Mouse (Mus musculus) lung, postnatal 25 days (tissue): ENCODE results near the gene Susd2.

ENCODE experiments used
- DNase-seq: peaks from one replicate; pipeline ENCODE4 v3.0.0; 2022; ENCODE audit warnings: low spot score

Susd2 gene

DNA sequence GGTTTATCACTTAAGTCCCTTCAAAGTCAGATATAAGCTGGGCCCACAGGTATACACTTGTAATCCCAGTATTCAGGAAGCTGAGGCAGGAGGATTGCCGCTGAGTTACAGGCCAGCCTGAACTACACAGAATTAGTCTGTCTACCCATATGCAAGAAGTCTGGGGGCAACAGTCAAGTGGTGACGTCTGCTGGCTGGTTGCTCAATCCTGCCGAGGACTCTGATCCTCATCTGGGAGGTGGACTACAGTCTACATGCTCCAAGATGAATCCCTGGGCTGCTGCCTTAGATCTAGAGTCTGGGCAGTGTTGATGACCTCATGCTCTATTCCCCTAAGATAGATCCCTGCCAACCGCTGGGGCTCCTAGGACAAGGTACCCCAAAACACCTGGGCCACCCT is 10.2 kb upstream of the Susd2 start:
- DNase-seq, result no peak

DNA sequence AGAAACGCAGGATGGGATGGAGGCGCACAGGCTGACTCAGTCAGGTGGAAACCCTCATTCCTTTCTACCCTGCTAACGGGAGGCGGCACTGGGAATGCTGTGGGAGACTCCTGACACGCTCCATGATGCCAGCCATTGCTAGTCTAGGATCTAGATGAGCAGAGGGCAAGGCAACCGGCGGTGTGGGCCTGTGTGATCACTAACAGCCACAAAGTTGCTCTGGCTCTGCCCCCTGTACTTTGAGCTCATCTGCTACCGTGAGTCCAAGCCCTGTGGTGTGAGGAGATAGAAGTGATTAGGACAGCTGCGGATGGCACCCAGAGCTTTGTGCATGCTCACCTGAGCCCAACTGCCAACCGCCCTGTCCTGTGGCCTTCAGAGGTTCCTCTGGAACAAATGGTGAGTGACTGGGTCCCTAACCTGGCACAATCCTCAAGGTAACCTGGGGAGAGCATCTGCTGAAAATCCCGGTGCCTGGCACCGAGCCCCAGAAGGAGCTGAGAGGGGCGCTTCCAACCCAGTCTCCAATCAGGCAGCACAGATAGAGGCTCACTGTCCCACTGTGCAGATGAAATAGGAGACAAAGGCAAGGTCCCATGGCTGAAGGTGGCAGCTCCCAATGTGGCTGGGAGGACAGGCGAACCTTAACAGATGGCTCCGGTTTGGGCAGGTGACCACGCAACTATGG is 7.7 kb upstream of the Susd2 start:
- no peak for DNase-seq

DNA sequence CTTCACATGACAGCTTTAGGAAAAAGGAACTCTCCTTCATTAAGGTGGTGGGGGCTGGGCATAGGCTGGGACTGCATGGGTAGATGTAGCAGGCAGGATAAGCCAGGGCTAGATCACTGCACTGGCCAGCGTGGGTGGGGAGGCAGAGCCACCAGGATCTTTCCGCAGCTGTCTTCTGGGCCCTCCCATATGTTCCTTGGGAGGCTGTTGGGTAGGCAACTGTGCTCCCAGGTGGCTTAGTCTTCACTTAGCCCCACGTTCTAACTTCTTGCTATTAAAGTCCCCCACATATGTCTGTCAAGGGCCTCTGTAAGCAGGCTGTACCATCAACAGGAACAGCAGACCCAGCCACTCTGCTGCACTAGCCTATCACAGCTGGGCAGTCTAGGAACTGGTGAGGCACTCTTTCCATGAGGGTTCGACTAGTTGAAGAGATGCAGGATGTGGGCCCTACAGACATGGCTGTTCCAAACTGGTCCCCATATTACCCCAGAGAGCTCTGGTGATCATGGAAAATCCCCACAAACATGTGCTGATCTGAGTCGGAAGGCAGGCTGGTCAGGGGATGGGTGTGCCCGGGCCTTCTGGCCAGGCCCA is 6.6 kb upstream of the Susd2 start:
- no peak for DNase-seq

DNA sequence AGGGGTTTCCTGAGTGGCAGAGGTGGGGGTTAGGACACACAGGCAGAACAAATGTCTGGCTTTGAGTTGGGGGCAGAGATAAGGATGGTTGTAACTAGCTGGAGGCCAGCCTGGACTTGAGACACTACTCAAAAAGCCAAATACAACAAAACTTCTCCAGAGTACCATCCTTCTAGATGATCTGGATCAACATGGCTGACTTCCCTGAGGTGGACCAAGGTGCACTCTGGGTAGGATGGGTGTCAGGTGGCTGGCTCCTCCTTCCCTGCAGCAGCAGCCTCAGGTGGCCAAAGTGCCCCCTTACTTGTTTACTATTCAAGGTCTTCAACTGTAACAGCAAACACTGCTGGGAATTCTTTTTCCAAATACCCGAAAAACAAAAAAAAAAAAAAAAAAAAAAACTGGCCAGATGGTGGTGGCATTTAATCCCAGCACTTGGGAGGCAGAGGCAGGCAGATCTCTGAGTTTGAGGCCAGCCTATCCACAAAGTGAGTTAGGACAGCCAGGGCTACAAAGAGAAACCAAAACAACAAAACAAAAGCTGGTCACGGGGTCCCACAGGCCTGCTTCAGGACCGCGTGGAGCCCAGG is 5.7 kb upstream of the Susd2 start:
- no peak for DNase-seq

DNA sequence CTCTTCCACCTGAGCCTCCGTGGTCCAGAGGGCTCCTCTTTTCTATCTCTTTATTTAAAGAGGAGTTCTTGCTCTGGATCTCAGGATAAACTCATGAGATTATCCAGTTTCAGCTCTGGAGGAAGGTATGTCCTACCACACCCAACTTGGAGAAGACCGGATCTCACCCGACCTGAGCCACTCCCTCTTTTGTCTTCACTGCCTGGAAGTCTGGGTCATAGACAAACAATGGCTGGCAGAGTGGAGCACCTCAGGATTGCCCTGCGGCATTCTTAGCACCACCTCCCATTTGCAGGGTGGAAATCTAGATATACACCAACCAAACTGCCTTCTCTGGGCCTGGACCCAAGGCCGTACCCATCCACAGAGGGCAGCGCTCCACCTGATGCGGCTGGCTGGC is 5.2 kb upstream of the Susd2 start:
- DNase-seq, result no peak

DNA sequence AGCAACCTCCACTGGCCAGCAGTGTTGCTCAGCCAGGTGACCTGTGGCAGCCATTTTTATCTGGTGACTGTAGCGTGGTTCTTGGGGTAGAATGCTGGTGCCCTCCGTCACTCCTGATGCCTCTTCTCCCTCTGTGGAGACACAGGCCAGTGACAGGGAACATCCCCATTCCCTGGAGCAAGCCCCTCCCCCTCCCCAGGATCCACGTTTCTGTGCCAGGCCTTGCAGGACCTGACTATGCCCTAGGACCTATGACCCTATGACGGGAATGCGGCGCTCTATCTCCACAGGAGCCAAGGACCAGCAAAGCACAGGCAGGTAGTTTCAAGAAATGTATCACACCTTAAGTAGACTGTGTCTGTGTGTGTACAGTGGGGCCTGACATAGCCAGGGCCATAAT is 4.3 kb upstream of the Susd2 start:
- DNase-seq, result no peak

DNA sequence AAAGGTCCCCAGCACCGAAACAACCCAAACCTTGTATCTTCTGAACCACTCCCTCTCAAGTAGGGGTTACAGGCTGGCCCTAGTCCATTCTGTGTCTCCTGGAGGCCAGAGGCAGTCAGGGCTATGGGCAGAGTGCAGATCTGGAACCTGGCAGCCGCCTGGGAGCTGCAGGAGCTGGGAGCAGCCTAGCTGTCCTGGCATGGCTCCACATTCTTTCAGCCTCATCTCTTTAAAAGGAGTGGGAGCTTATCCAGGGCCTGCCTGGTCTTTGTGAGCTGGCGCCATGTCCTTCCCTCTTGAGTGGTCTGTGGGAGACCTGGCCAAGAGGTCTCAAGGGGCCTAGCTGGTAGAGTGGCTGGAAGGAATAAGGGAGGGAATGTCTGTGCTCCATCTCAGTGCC is 3.6 kb upstream of the Susd2 start:
- DNase-seq, result peak; percentile 52

DNA sequence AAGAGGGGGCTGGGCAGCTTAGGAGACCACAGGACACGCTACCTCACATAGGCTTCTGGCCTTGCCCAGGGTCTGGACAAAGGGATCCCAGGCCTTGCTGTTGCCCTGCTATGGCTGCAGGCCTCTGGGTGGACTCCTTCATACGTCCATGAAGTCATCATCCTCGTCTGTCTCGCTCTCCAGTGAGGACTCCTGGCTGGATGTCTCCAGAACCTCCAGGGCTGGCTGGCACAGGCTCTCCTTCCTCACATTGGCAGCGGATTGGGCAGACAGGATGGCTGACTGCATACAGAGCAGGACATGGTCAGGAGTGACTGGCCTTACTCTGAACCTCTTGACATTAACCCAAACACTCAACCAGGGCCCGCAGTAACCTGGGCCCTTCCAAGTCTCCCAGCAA is 2.6 kb upstream of the Susd2 start:
- no peak for DNase-seq

DNA sequence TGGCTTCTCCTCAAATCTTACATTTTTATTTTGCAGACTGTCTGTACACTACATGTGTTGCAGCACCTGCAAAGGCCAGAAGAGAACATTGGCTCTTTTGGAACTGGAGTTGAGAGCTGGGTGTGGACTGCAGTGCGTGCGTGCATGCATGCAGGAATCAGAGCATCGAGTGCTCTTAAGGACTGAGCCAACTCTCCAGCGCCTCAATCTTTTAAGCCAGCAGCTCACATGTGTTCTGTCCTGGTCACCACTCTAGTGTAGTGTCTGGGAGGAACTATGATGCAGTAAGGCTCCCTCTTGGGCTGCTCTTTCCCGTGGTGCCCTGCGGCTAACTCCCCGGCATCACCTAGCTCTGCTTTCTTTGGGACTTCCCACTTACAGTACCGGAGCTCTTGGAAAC is 1.8 kb upstream of the Susd2 start:
- no peak for DNase-seq

DNA sequence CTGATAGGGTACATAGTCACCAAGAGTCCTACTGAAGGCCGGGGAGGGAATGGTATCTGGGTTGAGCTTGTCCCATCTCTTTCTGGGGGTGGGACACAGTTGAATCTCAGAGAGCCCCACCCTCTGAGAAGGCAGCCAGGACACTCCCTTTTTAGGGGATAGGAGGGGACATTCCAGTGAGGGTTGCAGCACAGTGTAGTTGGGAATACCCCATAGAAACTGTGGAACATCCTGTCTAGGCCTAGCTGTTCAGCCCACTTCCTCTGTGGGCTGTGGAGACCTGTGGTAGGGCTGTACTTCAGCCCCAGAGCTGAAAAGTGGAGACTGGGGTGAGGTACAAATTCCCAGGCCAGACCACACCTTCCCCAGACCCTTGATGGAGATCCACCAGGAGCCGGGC is 917 bp downstream of the Susd2 start:
- no peak for DNase-seq

DNA sequence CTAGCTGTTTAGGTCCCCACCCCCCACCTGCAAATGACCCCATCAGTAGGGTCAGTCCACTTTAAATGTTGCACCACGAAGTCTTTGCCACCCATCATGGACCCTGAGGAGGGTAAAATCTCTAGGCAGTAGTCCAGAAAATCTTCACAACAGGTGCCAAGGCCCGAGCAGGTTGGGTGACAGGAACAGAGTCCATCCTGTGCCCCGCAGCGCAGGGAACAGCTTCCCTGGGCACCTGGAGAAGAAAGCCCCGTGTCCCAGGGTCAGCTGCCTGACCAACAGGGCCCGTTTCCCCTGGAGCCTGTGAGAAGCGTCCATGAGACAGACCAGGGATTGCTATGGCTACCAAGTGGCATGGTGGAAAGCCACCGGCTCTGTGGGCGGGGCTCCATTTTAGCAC is 1.4 kb downstream of the Susd2 start:
- DNase-seq, result no peak

DNA sequence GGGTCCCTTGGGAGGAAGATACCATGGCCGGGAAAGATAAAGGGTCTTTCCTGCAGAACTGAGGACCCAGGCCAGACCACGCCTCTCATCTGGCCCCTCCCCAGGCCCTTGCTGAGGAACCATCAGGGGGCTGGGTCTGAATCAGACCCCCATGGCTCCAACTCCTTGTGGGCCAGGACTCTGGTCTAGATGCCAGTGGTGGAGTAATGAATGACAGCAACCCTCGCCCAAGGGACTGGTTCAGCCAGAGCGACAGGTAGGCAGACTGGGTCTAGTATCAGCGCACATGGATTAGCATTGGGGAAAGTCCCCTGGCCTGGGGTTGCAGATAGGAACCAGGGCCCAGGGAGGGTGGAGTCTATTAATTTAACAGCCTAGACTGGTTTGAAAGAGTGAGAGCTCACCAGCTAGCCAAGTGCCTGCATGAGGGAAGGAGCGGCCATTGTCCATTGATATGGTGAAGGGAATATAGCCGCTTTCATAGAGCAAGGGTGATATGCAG is 2.0 kb downstream of the Susd2 start:
- DNase-seq, result no peak

DNA sequence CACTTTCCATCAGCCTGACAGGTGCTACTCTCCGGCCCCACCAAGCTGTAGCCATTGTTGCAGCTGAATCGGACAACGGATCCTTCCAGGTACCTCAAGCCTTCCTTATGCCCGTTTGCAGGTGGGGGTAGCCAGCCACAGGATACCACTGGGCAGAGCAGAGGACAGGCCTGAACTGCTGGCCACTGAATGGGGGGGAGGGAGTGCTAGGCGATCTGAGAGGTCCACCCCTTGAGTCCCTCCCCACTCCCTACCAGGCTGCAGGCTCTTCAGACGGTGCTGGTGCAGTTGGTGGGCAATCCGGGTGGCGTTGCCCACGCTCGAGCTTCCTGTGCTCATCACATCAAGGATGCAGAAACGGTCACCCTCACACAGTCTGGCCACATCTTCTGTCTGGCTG is 6.1 kb downstream of the Susd2 start:
- DNase-seq, result no peak

DNA sequence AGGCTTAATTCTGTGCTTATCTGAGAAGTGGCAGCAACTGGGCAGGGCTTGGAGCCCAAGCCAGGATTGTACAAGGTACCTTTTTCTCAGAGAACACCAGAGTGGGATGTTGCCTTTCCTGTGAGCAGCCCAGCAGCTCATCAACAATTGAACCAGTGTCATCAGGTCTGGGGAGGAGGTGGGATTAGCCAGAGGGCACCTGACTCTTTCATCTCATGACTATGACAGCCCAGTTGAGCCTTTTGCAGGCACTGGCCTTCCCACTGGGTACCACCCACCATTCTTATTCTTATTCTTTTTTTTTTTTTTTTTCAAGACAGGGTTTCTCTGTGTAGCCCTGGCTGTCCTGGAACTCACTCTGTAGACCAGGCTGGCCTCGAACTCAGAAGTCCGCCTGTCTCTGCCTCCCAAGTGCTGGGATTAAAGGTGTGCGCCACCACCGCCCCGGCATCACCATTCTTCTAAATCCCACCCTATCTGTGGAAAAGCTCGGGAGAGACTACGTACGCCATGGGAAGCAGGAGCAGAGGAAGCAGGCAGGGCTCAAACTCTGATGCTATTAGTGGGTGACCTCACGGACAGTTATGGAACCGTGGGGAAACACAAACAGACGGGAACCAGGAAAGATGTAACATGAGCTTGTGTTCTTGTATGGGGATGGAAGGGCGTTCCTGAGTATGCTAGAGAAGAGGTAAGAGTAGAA is 7.6 kb downstream of the Susd2 start:
- DNase-seq, result no peak

DNA sequence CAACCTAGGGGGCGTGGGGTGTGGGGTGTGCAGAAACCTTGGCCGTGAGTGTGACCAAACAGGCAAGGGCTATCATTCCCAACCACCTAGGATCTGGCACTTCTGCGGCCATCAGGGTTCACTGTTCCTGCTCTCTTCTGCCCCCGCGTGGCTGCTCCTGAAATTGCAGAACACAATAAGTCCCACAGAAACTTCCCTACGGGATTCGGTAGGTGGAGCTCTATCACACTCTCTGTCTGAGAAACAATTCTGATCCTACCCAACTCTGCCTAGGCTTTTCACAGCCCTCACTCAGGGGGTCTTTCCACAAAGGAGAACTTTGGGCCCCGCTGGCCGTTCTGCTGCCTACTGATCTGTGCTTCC is 8.1 kb downstream of the Susd2 start:
- peak; percentile 87 for DNase-seq

DNA sequence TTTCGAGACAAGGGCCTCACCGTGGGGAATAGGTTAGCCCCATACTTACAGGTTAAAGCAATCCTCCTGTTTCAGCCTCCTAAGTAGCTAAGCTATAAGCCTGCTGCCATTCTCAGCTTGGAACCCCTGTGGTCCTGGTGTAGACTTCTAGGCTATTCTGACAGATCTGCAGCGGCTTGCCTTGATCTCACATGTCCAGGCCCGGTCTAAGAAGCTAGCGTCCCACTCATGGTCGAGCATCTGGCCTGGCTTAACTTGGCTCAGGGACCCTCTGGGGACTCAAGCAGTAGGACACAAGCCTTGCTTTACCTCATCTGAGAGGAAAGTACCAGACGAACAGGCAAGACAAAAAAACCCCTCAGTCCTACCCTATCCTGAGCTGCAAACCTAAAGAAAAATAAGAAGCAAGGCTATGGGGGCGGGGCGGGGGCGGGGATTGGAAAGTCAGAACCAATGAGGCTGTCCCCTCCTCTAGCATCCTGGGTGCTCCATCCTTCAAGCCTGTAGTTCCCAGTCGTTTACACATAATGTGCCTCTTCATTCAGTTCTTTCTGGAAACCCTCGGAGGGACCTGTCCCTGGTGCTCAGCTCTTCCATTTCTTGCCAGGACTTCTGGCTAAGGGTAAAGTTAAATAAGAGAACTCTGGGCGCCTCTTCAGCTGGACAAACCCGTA is 8.7 kb downstream of the Susd2 start:
- DNase-seq, result no peak

DNA sequence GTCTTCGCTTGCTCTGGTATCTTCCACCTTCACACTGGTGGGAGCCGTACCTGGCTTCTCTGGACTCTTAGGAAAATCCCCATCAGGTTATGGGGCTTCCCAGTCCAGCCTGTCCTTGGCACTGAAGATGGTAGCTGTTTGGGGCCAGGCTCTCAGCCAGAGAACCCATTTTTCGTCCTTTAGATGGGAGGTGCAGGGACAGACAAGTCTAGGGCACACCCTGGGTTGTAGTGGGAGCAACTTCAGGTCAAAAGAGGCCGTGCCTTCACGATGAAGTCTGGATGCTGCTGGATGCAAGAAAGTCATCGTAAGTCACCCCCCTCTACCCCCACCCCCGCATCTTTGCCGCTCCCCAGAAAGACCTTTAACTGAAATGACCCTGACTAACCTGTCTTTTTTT is 9.2 kb downstream of the Susd2 start:
- no peak for DNase-seq

DNA sequence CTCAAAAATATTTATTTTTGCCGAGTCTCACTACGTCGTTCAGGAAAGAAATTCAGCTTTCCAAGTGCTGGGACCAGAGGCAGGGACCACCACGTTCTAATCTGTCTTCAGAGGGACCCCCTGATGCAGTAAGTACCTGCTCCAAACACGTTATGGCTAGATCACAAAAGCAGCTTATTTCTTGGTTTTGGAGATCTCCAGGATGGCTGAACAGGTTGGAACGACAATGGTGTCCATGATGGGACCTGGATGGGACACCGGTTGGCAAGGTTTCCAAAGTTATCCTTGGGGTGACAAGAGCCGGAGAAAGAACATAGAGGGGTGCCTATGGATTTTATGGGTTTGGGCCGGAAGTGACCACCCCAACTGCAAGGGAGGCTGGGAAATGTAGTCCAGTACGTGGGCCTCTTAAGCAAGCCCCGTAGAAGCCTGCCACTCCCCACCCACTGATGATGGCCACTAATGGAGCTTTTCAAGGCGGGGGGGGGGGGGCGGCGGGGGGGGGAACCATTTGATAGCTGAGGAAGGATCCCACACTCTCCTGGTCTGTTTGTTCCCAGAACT is 10.2 kb downstream of the Susd2 start:
- no peak for DNase-seq

DNA sequence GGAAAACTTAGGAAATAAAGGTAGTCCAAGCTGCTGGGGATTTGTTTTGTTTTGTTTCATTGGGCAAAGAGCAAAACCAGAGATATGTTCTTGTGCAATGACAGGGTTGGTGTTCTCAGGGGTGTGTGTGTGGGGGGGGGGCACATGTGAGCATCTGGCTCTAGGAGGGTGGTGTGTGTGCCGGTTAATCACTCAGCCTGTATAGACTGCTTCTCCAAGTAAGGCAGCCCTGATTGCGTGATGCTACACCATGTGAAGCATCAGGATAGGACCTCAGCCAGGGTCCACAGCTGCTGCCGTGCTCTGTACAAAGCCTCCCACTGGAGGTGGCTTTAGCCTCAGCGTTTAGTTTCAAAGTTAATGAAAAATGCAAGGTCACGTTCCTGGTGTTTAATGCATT is 10.8 kb downstream of the Susd2 start:
- no peak for DNase-seq

DNA sequence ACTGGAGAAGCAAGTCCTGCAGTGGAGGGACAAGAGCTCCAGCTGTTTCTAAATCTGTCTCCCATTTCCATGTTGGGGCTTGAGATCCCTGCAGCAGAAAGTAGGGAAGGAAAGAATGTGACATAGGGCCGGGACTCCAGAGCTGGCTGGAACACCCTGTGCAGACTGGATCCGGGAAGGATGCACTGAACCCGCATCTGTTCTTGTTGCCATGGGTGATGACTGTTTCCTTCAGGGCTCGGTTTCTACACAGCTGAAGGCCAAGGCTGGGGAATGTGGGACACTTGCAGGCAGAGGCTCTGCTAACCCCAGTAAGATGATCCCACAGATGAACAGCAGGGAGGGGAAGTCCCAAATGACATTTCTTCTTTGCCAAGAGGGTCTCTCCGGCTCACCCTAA is 11.2 kb downstream of the Susd2 start:
- DNase-seq, result peak; percentile 25

DNA sequence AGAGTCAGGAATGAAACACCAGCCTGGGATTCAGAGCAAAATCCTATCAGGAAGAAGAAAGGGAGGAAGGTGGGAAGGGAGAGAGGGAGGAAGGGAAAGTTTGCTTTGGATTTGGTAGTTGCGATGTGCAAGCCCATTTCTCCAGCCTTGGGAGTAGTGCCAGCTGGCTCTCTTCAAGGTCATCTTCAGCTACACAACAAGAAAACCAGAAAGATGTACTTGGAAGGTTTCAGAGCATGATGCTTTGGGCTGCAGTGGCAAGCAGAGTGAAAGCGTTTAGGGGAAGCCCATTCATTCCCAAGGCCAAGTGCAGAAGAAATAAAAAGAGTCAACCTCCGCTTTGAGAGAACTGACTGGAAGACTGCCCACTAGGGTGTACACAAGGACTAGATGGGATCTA is 16.3 kb downstream of the Susd2 start:
- DNase-seq, result no peak

DNA sequence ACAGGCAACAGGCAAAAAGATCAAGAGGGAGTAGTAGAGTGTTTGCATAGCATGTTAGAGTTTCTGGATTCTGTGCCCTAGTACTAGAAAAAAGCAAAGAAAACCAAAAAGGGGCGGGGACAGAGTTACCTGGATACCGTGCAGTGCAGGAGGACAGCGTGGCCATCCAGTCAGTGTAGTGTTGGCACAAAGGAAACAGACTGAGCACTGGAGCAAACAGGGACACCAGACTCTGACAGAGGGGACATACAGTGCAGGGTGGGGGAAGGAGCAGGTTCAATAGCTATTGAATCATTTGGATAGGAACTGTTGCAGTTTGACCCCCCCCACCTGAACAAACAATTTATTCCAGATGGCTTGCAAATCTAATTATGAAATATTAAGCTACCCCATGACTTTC is 16.8 kb downstream of the Susd2 start:
- peak; percentile 63 for DNase-seq
